Mouse (Mus musculus): ENCODE measurements around the gene Gm9044.
A peak's percentile ranks its signal among the peaks of the same experiment; 100 is the strongest.
"Not testable (repeated sequence)": the region's sequence is repeated elsewhere in the genome, so short reads cannot be mapped to it uniquely, and the experiment has no call there.

The Gm9044 gene

GRCm38 (mm10) chr10:118332308-118332707, at the start of gene Gm9044:
Gene Gm9044 (minus strand): TSS chr10:118332408.
- not testable (repeated sequence) for DNase-seq (ENCODE audit: low read depth, low spot score)

- DNase-seq (ENCODE audit: low read depth, low spot score): peak; percentile 70
Measured at GRCm38 (mm10) chr10:118370443-118370842, 38.2 kb upstream of the Gm9044 start.

- no peak for DNase-seq (ENCODE audit: low read depth, low spot score)
Measured at GRCm38 (mm10) chr10:118369518-118369917, 37.3 kb upstream of the Gm9044 start.

- DNase-seq (ENCODE audit: low read depth, low spot score): not testable (repeated sequence)
Measured at GRCm38 (mm10) chr10:118354005-118354404, 21.8 kb upstream of the Gm9044 start, which contains the start of gene Gm9049. Gene Gm9049 (minus strand): TSS chr10:118354105.

- DNase-seq (ENCODE audit: low read depth, low spot score): not testable (repeated sequence)
Measured at GRCm38 (mm10) chr10:118348579-118348978, 16.4 kb upstream of the Gm9044 start, which contains the start of gene Gm9048. Gene Gm9048 (minus strand): TSS chr10:118348679.

- DNase-seq (ENCODE audit: low read depth, low spot score): not testable (repeated sequence)
Measured at GRCm38 (mm10) chr10:118343155-118343554, 10.9 kb upstream of the Gm9044 start, which contains the start of gene Gm9046. Gene Gm9046 (minus strand): TSS chr10:118343255.

GRCm38 (mm10) chr10:118337731-118338130, 5.5 kb upstream of the Gm9044 start, which contains the start of gene Gm9045:
Gene Gm9045 (minus strand): TSS chr10:118337831.
- DNase-seq (ENCODE audit: low read depth, low spot score): not testable (repeated sequence)

GRCm38 (mm10) chr10:118326869-118327268, 5.3 kb downstream of the Gm9044 start, which contains the start of gene Gm9040:
Gene Gm9040 (minus strand): TSS chr10:118326969.
- DNase-seq (ENCODE audit: low read depth, low spot score): not testable (repeated sequence)

- no peak for DNase-seq (ENCODE audit: low read depth, low spot score)
Measured at GRCm38 (mm10) chr10:118319024-118319423, 13.2 kb downstream of the Gm9044 start.

GRCm38 (mm10) chr10:118302133-118302532, 30.1 kb downstream of the Gm9044 start:
- DNase-seq (ENCODE audit: low read depth, low spot score): not testable (repeated sequence)

- no peak for DNase-seq (ENCODE audit: low read depth, low spot score)
Measured at GRCm38 (mm10) chr10:118294938-118295337, 37.3 kb downstream of the Gm9044 start, which contains the start of gene Iltifb. Gene Iltifb (minus strand): TSS chr10:118295038.

- not testable (repeated sequence) for DNase-seq (ENCODE audit: low read depth, low spot score)
Measured at GRCm38 (mm10) chr10:118283016-118283415, 49.2 kb downstream of the Gm9044 start.

- not testable (repeated sequence) for DNase-seq (ENCODE audit: low read depth, low spot score)
Measured at GRCm38 (mm10) chr10:118282565-118282964, 49.6 kb downstream of the Gm9044 start.
